Mouse (Mus musculus): ENCODE data around the gene Tenm3.

Tenm3 gene

DNA sequence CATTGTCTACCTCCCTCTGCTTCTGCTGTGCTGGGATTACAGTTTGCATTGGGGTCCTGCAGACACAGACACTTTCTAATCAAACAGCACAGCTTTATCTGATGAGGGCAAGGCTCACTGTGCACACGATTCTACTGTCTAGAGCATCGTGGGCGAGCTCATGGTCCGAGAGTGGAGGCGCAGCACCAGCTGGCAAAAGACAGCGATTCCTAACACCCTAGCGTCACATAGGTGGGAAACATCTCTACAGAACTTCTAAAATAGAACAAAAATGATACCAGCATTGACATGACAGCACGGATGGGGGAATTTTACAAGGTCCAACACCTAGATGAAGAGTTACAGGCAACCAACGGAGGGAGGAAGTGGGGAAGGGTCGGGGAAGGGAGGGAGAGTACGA is 561.9 kb downstream of the Tenm3 start:
- no peak for DNase-seq (ENCODE audit: low read depth, low spot score)

DNA sequence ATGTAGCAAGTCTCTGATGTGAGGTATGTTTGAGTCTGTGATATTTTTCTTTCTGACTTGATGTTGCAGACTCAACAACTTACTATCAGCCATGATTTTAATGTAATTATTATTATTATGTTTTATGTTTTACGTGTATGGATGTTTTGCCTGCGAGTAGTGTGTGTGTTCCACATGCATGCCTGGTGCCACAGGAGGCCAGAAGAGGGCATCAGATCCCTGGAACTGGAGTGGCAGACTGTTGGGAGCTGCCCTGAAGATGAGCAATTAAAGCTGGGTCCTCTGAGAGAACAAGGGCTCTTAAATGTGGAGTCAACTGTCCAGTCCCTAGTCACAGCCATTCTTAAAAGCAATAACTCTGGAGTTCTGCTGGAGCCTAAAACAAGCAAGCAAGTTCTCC is 564.4 kb downstream of the Tenm3 start:
- no peak for DNase-seq (ENCODE audit: low read depth, low spot score)

DNA sequence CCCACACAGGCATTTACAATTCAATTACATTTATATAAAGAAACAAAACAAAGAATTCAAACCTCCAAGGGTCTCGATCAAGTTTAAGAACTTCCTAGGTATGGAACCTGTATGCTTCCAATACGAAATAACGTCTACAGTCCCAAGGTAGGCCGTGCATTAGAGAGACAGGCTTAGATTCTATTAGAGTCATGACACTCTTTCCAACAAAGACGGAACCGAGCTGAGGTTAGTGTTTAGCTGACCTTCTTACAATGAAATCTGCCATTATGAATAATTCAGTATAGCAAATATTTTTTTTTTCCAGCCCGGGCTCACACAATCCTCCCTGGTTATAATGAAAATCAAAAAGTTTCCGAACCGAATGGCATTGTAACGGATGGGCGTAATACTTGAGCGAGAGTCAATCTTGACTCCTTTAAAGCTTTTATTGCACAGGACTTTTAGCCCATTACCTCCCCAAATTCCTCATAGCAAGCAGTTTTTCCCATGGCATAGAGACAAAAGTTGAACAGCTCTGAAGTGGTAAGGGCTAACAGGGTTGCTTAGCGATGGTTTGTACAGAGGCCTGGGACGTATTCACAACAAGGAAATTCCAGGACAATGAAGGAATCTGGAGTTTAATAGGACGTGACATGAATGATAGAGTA is 565.6 kb downstream of the Tenm3 start:
- DNase-seq (ENCODE audit: low read depth, low spot score), result no peak

DNA sequence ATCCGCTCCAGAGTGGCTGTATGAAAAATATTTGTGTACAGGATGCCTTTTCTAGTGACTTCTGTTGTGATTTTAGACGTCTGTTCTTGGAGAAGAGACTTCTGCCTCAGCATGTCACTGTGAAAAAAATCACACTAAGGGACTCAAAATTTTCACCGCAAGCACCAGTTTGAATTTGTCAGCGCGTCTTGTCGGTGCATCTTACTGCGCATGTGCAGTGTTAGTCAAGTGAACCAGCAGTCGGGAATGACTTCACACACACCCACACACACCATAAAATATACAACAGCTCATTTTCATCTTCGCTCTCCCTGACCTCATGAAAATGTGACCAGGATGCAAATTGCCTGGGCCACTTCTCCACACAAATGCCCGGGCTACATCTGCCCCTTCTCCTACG is 568.7 kb downstream of the Tenm3 start:
- peak; percentile 28 for DNase-seq (ENCODE audit: low read depth, low spot score)

DNA sequence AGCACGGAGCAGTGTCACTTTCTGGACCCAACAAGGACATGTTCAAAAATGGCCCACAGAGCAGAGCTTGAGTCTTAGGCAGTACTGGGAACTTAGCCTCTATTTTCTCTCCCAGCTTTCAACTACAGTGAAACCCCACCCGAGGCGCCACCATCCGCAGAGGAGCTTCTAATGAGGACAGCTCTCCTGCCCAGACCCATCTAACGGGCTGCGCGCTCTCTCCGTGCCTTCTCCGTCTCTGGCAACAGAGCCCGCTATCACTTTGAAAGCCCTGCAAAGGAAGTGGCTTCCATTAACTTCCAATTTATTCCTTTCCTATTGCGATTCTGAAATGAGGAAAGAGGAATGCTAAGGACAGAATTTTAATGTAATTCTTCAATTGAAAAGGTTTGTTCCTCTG is 569.2 kb downstream of the Tenm3 start:
- DNase-seq (ENCODE audit: low read depth, low spot score), result no peak

DNA sequence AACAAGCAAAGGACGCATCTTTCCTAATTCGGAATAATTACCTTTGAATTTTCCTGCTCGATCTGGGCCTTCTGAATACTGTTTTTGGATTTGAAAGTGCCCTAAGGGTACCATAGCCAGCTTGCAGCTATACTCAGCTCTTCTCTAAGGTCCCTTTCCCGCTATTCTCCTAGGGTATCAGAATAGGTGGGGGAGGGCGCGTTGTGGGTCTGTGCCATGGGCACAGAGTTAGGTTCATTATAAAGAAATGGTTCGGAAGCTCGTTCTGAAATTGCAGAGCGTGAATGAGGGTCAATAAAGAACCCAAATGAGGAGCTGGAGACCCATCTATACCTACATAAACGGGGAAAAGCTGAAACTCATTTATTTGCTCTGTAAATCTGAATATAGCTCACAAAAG is 575.1 kb downstream of the Tenm3 start:
- no peak for DNase-seq (ENCODE audit: low read depth, low spot score)

DNA sequence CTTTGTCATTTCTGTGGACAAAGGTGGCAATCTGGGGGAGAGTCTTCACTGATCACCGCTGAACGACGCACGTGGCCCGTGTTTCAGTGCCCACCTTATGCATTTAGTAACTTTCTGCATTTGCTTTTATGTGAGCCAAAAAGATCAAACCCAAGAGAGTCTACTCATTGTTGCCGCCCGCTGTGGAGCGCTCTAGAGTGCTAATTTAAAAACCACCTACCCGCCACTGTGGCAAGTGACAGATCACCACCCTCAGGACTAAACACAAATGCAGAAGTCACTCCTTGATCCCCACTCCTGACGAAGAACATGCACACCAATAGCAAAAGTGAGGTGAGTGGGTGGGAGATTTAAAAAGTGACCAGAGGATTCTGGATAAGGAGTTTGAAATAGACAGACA is 583.5 kb downstream of the Tenm3 start:
- DNase-seq (ENCODE audit: low read depth, low spot score), result no peak

DNA sequence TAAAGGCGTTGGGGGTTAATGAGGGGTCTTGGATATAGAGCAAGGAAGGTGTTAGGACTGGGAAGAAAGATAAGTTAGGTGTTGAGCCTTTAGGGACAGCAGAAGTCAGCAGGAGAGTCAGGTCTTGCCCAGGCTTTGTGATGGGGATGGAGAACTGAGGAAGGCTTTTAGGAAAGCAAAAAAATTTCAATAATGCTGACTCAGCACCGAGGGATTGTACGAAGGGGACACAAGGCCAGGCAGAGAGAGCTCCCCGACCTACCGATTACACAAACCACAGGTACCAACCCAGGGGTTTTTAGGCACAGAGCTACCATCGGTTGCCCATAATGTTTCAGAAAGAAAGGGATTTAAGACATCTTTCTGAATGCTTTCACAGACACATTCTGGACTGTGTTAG is 583.9 kb downstream of the Tenm3 start:
- DNase-seq (ENCODE audit: low read depth, low spot score), result no peak

DNA sequence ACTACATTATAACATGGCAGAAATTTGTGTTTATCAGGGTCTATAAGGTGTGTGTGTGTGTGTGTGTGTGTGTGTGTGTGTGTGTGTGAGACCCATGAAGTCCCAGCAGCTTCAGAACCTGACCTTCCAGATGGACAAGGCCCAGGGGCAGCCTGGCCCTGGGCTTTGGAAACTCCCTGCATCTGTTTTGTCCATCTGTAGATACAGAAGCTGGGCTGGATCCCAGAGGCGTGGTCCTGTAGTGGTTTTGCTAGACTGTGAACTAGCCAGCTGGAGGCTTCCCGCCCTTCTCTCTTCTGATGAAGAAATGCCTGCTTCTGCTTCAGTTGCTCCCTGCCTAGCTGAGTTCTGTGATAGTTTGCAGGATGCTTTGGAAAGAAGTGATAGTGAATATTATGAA is 599.9 kb downstream of the Tenm3 start:
- DNase-seq (ENCODE audit: low read depth, low spot score), result no peak

DNA sequence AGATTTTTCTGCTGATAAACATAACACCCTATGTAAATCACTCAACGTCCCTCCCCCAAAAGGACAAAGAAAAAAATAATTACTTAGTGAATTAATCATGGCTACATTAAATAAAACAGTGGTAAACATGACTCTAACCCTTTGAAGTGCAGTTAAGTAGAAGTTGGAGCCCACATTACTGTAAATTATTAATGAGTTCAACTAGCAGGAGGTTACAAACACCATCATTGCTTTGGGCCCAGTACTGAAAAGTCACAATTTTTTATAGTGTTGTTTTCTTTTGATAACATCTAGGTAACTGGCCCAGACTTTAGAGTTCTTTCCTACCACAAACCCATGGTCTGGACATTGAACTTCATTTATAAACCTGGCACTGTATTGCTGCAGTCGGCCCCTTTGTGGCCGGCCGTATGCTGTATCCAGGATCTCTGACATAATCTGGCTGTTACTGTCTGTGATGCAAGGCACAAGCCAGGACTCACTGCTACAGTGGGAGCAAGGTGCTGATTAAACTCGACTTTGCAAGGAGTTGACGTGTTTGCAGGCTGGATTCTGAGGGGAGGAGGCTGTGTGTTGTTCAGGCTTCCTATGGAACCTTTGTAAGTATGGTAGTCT is 602.7 kb downstream of the Tenm3 start:
- DNase-seq (ENCODE audit: low read depth, low spot score), result no peak

DNA sequence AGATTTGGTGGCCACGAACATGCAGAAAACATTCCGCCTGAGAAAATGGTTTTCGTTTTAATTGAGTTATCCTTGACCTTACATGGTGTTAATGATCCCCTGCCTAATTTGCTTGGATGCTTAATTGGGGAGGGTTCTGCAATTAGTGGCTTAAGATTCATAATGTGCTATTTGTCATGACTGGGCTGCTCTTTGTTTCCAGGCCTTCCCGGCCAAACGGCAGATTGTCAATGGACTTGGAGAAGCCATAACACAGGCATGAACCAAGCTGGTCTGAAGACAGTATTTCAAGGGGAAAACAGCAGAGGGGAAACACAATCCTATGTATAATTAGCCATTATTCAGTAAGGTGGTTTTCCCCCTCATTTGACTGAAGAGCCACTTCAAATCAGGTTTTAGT is 606.8 kb downstream of the Tenm3 start:
- DNase-seq (ENCODE audit: low read depth, low spot score), result no peak

DNA sequence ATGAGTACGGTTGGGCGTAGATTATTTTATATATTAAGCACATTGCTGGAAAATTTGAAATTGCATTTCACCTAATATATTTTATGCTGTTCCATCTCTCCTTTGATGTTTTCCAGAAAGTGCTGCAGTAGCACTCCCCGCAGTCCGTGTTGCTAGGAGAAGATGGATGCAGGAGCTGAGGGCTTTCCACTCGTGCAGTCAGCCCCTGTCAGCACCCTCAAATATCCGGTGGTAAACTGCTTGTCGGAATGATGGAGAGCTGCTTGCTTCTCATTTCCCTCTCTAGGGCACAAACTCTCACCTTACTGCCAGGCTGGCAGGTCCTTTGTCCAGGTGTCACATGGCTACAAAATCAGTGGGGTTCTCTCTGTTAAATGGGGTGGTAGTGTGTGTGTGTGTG is 610.8 kb downstream of the Tenm3 start:
- no peak for DNase-seq (ENCODE audit: low read depth, low spot score)

DNA sequence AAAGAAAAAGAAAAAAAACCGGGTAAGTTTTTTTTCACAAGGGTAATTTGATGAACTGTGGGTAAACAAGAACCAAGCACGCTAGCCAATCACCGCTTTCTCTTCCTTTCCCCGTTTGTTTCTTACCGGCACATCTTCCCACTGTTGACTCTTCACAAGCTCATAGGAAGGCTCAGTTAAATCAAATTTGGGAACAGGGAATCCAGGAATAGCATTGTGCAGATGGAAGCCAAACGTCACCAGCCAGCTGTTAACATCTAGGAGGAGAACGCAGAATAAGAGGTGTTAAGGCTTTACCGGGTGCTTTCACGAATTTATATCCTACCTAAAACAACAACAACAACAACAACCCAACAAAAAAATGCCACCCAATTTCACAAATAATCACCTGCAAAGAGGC is 611.9 kb downstream of the Tenm3 start:
- peak; percentile 69 for DNase-seq (ENCODE audit: low read depth, low spot score)

DNA sequence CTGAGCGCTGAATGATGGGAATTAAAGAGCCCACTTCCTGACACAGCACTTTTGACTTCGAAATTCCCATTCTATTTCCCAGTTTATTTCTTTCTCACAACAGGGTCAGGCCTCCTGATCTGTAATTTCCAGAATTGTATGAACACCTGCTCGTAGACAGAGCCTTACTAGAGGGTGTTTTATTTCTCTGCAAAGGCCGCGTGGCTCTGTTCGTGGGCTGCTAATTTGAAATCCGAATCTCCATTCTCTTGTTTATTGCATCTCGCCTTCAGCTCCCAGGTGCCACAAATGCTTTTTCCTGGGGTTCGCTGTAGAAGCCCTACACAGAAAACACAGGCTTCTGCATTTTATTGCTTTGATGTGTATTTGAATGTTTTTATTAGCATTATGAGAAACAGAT is 612.4 kb downstream of the Tenm3 start:
- DNase-seq (ENCODE audit: low read depth, low spot score), result no peak

DNA sequence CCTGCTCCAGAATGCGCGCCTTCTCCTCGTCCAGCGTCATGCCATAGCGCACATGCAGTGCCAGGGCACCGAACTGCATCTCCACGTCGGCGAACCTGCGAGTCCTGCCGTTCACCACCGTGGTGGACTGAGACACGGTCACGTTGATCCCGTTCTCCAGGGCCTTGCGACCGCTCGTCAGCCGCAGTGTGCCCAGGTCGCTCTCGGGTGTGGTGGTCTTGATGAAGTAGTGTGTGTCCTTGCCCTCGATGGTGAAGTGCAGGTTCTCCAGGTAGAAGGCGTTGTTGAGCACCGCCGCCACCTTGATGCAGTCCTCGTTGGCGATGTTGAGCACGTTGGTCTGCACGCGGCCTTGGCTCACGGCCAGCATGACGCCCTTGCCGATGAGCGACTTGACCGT is 615.1 kb downstream of the Tenm3 start:
- DNase-seq (ENCODE audit: low read depth, low spot score), result no peak

DNA sequence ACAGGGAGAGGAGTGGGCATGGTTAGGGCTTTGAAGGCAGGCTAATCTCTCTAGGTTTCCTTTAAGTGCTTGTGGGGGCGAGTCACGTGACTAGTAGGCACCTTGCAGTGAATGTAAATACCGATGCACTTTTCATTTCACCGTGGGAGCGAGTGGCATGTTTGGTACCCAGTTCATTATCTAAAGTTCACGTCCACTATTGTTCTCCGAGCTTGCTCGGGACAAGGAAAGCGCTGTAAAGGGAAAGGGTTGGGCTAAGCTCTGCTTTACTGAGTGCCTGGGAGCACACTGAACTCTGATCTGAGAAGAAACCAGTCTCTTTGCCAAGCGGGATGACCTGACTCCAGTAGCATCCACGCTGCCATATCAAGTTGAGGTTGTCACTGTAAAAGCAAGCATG is 619.0 kb downstream of the Tenm3 start:
- no peak for DNase-seq (ENCODE audit: low read depth, low spot score)

DNA sequence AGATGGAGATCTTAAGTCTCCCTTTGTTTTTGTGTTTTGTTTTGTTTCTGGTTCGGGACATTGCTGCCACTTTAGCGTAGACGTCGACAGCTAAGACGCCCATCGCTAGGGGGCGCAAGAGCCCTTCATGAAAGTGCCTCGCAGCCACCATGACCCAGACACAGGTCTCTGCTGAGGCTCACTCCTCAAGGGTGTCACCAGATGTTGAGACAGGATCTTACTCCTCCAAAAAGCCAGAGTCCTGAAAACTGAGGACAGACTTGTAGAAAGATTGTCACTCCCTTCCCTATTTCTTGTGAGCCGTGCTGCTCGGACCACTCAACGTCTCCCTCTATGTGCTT is 621.4 kb downstream of the Tenm3 start:
- peak; percentile 78 for DNase-seq (ENCODE audit: low read depth, low spot score)

DNA sequence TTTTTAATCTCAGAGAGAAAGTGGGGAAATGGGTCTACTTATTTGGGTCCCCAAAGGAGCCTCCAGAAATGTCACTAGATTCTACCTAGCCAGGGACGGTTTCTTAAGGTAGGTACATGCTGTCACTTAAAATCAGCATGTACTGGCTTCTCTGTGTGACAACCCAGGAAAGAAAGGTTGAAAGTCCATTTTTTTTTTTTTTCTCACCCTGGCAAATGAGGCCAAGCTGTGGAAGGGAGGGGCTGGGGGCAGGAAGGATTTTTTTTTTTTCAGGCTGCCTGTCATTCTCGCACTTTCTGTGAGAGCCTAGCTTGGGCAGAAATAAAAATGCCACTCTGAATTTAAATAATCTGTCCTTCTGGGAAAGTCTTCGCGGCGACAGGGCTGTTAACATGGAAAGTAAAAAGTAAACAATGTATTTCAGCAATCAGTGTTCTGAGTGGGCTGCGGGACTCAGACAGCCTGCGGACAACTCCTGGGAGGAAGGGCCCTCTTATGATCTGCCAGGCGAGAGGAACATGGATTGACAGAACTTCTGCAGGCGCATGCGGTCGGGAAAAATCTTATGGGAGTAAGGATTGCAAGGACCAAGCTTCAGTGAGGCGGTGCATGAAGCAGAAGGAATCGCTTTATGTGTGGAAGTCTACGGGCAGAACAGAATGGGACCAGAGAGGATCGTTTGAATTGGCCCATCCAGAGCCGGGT is 621.9 kb downstream of the Tenm3 start:
- DNase-seq (ENCODE audit: low read depth, low spot score), result no peak

DNA sequence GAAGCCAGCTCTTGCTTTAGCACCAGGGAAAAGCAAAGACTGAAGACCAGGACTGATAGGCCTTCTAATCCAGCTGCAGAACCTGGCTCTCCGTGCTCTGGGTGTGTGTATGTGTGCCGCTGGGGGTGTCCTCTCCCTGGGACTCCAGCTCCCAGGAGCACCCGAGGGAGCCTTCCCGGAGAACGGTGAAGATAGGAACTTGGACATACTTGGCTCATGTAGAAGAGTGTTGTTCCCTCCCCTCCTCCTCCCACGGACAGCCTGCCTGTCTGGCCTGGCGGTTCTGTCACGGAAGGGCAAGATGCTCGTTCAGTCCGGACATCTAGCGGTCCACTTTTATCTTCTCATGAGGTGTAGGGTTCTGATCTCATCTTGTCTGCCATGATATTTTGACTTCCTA is 622.4 kb downstream of the Tenm3 start:
- no peak for DNase-seq (ENCODE audit: low read depth, low spot score)

DNA sequence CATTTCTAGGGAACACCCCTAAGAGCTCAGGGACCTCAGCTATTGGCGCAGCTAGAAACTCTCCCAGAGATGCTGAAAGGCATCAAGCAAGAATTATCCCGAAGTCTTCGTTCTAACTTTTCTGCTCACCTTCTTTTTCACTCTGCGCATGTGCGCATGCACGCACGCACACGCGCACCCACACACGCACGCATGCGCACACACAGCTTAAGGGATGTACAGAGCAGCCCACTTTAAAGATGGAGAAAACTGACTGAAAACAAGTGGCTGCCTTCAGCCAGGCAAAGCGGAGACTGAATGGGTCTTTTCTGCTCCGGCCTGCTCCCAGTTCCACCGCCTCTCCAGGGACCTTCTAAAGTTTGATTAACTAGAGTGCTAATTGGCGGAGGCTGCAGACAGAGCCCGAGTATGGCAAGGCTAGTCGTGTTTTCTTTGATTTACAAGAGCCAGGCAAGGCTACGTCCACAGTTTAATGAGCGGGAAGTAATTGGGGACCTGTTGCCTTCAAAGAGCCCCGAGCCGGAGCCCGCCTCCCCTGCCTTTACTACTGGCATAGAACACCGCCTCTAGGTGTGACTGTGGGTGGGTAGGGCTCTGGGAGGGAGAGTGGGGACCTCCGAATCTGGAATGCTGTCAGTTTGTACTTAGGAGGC is 623.1 kb downstream of the Tenm3 start:
- no peak for DNase-seq (ENCODE audit: low read depth, low spot score)

DNA sequence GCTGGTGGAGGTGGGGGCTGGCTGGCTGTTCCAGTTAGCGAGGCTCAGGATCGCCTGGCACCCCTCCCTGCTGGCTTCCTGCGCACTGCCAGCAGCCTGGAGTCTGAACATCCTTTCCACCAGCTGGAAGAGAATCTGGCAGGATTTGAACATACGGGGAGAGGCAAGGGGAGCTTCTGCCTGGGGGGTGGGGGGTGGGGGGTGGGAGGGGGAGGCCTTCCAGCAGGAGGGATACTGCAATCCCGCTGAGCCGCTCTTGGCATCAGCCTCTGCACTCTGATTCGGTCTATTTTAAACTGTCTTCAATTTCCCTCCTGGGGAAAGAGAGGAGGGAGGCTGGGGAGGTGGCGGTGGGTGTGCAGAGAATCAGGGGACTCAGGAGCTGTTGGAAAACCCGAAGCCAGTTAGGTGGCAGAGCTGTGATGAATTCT is 628.7 kb downstream of the Tenm3 start:
- DNase-seq (ENCODE audit: low read depth, low spot score), result peak; percentile 60

DNA sequence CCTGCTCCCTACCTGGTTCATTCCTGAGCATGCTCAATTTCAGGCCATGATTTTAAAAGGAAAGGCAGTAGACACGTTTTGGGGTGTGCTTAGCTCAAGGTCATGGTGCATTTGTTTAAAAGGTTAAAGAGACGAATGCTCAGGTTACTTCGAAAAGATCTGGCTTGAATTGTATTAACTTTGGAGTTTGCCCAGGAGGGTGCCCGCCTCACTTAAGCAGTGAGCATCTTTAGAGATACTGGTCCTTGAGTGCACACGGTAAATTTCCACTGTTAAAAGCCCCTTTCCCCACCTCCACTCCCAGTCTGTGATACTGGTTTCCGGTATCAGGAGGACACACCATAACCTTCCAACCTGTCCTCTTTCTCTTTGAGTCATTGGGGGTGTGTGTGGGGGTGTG is 629.4 kb downstream of the Tenm3 start:
- DNase-seq (ENCODE audit: low read depth, low spot score), result no peak

DNA sequence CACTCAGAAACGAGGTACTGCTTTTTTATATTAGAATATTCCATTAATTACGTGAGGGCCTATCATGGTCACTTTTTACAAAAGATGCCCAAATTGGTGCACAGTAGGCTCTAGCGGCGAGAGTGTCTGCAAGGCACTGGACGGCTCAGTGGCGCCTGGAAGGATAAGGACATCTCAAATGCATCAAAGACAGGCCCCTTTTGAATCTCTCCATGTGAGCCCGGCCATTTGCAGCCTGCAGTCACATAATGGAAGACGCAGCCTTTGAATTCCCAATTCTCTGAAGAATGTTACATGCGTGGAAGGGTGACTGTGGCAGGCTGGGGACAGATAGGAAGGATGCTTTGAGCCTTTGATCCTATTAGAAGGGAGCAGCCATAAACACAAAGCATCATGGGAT is 631.8 kb downstream of the Tenm3 start:
- DNase-seq (ENCODE audit: low read depth, low spot score), result no peak
